Mouse (Mus musculus) heart, adult 2 months (tissue): Measurements from ENCODE around the gene Ppp1r8. TPM values are rescaled to one million over a fixed set of nuclear protein-coding genes. Genes with fewer than 3 reads are reported as not detected.

ENCODE experiments used
- DNase-seq, 2 experiments: peaks; one replicate each; pipeline ENCODE4 v3.0.0; 2021
- H3K27ac ChIP-seq: fragments of 200-600 bp; 2 replicates; pipeline ENCODE4 v1.8.1; 2022
- H3K27me3 ChIP-seq: fragments of 200-500 bp; 2 replicates; pipeline ENCODE4 v1.6.1; 2012; ENCODE audit warnings: mild to moderate bottlenecking, low read length, inconsistent platforms, mixed read lengths; ENCODE audit not compliant: control insufficient read depth, insufficient read depth
- H3K36me3 ChIP-seq: fragments of 200-500 bp; 2 replicates; pipeline ENCODE4 v1.6.1; 2012; ENCODE audit warnings: low read length, inconsistent platforms; ENCODE audit not compliant: control insufficient read depth, insufficient read depth
- H3K4me1 ChIP-seq: fragments of 200-500 bp; 2 replicates; pipeline ENCODE4 v1.6.1; 2011; ENCODE audit warnings: low read length; ENCODE audit not compliant: control insufficient read depth, insufficient read depth
- H3K4me3 ChIP-seq: fragments of 200-600 bp; 2 replicates; pipeline ENCODE4 v1.8.1; 2022
- H3K79me2 ChIP-seq: fragments of 200-500 bp; replicated peaks from 2 replicates; pipeline ENCODE4 v1.6.1; 2012; ENCODE audit warnings: mild to moderate bottlenecking, inconsistent platforms, low read length, moderate library complexity, mixed read lengths; ENCODE audit not compliant: control insufficient read depth, insufficient read depth
- H3K9ac ChIP-seq: fragments of 200-500 bp; 2 replicates; pipeline ENCODE4 v1.6.1; 2012; ENCODE audit warnings: low read depth, mild to moderate bottlenecking, control low read depth, inconsistent platforms, low read length, mixed read lengths
- CTCF ChIP-seq: fragments of 200-600 bp; IDR thresholded peaks from 2 replicates; pipeline ENCODE4 v1.8.1; 2022; ENCODE audit warnings: antibody characterized with exemption, mild to moderate bottlenecking, moderate library complexity
- EP300 ChIP-seq: fragments of 200-500 bp; IDR thresholded peaks from 2 replicates; pipeline ENCODE4 v1.6.1; 2011; ENCODE audit warnings: low read depth, low read length, control low read depth; ENCODE audit not compliant: insufficient read depth
- POLR2A ChIP-seq: fragments of 200-500 bp; IDR thresholded peaks from 2 replicates; pipeline ENCODE4 v1.6.1; 2011; ENCODE audit warnings: mild to moderate bottlenecking, low read depth, low read length, control low read depth; ENCODE audit not compliant: insufficient read depth
- WGBS: fragments of 180-500 bp; shearing (Covaris S2); methylation state at CpG from one replicate; pipeline ENCODE4 v1.1.7; 2018; 5-methylcytosine and 5-hydroxymethylcytosine counted together
- intact Hi-C: fragments of 180-260 bp; cut with DNase I; formaldehyde crosslinking; loops from one replicate; pipeline ENCODE4 v1.15.1; 2025
- polyA plus RNA-seq: library from polyadenylated mRNA; depleted of rRNA; stranded (reverse); fragments of >200 nt; gene quantifications from 2 replicates; pipeline ENCODE4 v1.2.3, GENCODE M21; 2012
- total RNA-seq, 2 experiments: library from RNA; stranded (reverse); gene quantifications; 2 replicates each; pipeline ENCODE4 v1.2.3; 2021

Ppp1r8 gene
- total and polyA plus RNA-seq, 3 experiments: 18.2 to 19.3 (median 18.2) TPM

DNA sequence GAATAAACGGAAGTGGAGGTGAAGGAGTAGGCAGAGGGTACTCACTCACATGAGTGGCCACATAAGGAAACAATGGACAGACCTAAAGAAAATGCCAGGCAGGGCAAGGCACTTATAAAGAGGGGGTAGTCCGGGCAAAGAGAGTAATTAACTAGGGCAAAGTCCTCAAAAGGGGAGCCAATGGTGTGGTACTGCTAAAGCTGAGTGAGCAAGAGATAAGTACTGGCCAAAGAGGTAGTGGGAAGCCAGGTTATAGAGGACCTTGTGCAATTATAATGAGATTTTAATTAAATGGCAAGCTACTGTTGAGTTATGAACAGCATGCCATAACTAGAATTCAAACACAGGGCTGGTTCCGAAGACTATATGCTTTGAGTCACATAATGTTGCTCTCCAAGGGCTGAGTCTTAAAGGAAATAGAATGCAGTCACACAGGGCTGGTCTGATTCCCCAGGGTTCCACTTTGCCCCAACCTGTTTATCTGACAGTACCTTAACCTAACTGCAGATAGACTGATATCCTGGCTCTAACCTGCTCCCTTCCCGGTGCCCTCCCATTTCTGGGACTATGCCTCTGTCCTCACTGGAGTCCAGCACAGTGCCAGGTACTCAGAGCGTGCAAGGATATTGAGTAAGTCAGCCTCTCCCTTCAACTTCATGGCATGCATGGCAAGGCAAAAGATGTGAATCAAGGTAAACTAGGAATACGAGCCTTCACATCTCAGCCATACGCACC lies 31.6 kb upstream of the Ppp1r8 start:
- H3K4me3 ChIP-seq: no peak overlapping the region
- no peak overlapping the region for H3K27ac ChIP-seq
- TF ChIP-seq CTCF (no peak), EP300 (no peak), POLR2A (no peak)
- H3K27me3 ChIP-seq: no peaks in the 10 kb centered on the region
- H3K9ac ChIP-seq: no peak overlapping the region
- peaks cover 10% of the 10 kb centered on the region for H3K36me3 ChIP-seq
- intact Hi-C loops: no loop called here
- peaks cover 10% of the 10 kb centered on the region for H3K4me1 ChIP-seq
- peaks cover 14% of the 10 kb centered on the region for H3K79me2 ChIP-seq
- WGBS: 79% methylated on average over 7 of the region's 7 CpGs
- no peak for DNase-seq

GRCm38 (mm10) chr4:132873481-132874362 lies 30.8 kb upstream of the Ppp1r8 start:
- DNase-seq: peak in 1 of 2 experiments; percentile 9

GRCm38 (mm10) chr4:132871116-132871515 lies 28.1 kb upstream of the Ppp1r8 start:
- TF ChIP-seq POLR2A (no peak), EP300 (no peak), CTCF (no peak)
- Histone ChIP-seq H3K27ac (no peak overlapping the region), H3K79me2 (peaks cover 8% of the 10 kb centered on the region), H3K27me3 (no peaks in the 10 kb centered on the region), H3K9ac (no peak overlapping the region), H3K4me1 (peaks cover 7% of the 10 kb centered on the region), H3K36me3 (peaks cover 11% of the 10 kb centered on the region), H3K4me3 (no peak overlapping the region)
- no peak for DNase-seq
- intact Hi-C loops: no loop called here
- whole genome bisulfite sequencing: 100% methylated on average over 3 of the region's 3 CpGs

More at GRCm38 (mm10) chr4:132873481-132874362, 30.8 kb upstream of the Ppp1r8 start:
- Histone ChIP-seq H3K4me1 (peaks cover 10% of the 10 kb centered on the region), H3K9ac (no peak overlapping the region), H3K27ac (no peak overlapping the region), H3K4me3 (no peak overlapping the region), H3K36me3 (peaks cover 11% of the 10 kb centered on the region), H3K79me2 (peaks cover 14% of the 10 kb centered on the region), H3K27me3 (no peaks in the 10 kb centered on the region)
- intact Hi-C loops: no loop called here
- WGBS: 58% methylated on average over 11 of the region's 11 CpGs
- TF ChIP-seq CTCF (no peak), POLR2A (no peak), EP300 (no peak)

GRCm38 (mm10) chr4:132864856-132865255 lies 21.9 kb upstream of the Ppp1r8 start:
- DNase-seq: no peak
- Histone ChIP-seq H3K79me2 (no peaks in the 10 kb centered on the region), H3K4me3 (no peak overlapping the region), H3K27me3 (no peaks in the 10 kb centered on the region), H3K9ac (no peak overlapping the region), H3K4me1 (no peaks in the 10 kb centered on the region), H3K27ac (no peak overlapping the region), H3K36me3 (peaks cover 5% of the 10 kb centered on the region)
- TF ChIP-seq CTCF (no peak), EP300 (no peak), POLR2A (no peak)
- intact Hi-C loops: no loop called here
- 84% methylated on average over 2 of the region's 2 CpGs for WGBS

DNA sequence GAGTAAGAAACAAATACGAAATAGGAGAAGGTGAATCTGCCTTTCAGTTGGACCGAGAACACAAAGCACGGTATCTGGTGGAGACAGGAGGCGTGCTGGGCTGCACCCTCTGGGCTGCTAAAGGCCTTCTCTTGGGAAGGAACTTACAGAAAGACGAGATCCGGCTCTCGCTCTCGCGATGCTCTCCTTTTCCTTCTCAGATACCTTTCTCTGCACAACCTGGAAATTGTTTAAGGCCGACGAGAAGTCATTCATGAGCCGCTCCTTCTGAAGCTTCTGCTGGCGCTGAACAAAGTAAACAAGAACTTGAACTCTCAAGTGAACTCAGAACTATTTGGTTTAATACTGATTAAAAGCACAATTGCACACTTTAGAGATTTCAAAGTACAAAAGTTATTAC lies 20.0 kb upstream of the Ppp1r8 start:
- H3K4me3 ChIP-seq: no peak overlapping the region
- TF ChIP-seq EP300 (no peak), POLR2A (no peak), CTCF (no peak)
- no peaks in the 10 kb centered on the region for H3K4me1 ChIP-seq
- intact Hi-C loops: no loop called here
- H3K36me3 ChIP-seq: peaks cover 3% of the 10 kb centered on the region
- H3K27me3 ChIP-seq: no peaks in the 10 kb centered on the region
- 92% methylated on average over 13 of the region's 13 CpGs for WGBS
- no peaks in the 10 kb centered on the region for H3K79me2 ChIP-seq
- H3K27ac ChIP-seq: no peak overlapping the region
- DNase-seq: no peak
- no peak overlapping the region for H3K9ac ChIP-seq
